Mouse (Mus musculus): ENCODE measurements around the gene Olfr61.
"Not testable (repeated sequence)": the region's sequence is repeated elsewhere in the genome, so short reads cannot be mapped to it uniquely, and the experiment has no call there.

Olfr61 gene

GRCm38 (mm10) chr7:140628670-140629069, at the start of gene Olfr61:
Olfr61 (plus strand) TSS chr7:140628970.
- DNase-seq (ENCODE audit: low spot score), result not testable (repeated sequence)

- DNase-seq (ENCODE audit: low spot score), result not testable (repeated sequence)
Observed at GRCm38 (mm10) chr7:140600969-140601368, 27.8 kb upstream of the Olfr61 start, which contains the start of gene Olfr46. Olfr46 (plus strand) TSS chr7:140601269.

- DNase-seq (ENCODE audit: low spot score), result no peak
Observed at GRCm38 (mm10) chr7:140630559-140630958, 1.8 kb downstream of the Olfr61 start.

DNA sequence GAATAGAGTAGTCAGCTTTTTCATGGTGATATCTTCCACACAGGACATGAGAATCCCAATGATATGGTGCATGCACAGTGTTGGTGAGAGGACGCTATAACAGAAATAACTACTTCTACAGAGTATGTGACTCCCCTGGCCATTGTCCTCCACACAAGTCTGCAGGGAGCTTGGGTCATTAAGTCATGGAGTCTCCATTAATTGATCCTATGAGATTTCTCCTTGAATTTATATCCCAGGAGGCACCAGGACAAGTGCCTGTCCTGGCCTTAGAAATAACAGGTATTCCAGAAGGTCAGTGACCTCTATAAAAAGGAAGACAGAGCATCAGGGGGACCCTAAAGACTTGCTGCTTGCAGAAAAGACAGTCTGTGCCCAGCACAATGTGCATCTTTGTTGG, 17.4 kb downstream of the Olfr61 start, which contains the start of gene Olfr53:
Olfr53 (plus strand) TSS at position 301 of the 400 bp plus-strand sequence.
- no peak for DNase-seq (ENCODE audit: low spot score)

DNA sequence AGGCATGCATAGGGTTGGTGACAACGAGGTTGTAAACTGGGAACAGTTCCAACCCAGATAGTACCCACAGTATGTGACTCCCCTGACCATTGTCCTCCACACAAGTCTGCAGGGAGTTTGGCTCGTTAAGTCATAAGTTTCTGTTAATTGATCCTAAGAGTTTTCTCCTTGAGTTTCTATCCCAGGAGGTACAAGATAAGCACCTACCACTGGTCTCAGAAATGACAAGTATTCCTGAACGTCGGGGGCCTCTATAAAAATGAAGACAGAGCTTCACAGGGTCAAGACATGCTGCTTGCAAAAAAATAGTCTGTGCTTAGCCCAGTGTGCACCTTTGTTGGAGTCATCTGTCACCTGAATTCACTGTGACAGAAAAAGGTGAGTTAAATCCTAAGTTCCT, 30.9 kb downstream of the Olfr61 start, which contains the start of gene Olfr539:
Olfr539 (plus strand) TSS at position 301 of the 400 bp plus-strand sequence.
- no peak for DNase-seq (ENCODE audit: low spot score)

GRCm38 (mm10) chr7:140670693-140671092, 41.9 kb downstream of the Olfr61 start:
- DNase-seq (ENCODE audit: low spot score), result not testable (repeated sequence)

DNA sequence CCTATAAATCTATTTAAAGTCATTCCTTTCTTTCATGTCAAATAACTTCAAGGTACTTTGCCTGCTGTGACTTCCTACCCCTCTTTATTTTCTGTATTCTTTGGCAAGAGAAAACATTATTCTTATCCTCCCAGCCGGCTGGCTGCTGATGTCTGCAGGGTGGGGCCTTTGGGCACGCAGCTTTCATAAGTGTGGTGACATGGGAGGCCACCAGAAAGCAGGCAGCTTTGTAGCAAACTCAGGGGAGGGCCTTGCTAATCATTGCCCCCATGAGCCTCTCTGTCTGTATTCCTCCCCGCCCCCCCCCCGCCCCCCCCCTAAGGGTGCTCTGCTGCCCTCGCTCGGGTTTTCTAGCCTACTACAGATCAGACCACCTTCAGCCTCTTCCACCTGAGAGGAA, 47.1 kb downstream of the Olfr61 start:
- no peak for DNase-seq (ENCODE audit: low spot score)

- DNase-seq (ENCODE audit: low spot score), result not testable (repeated sequence)
Observed at GRCm38 (mm10) chr7:140679591-140679990, 50.8 kb downstream of the Olfr61 start.

DNA sequence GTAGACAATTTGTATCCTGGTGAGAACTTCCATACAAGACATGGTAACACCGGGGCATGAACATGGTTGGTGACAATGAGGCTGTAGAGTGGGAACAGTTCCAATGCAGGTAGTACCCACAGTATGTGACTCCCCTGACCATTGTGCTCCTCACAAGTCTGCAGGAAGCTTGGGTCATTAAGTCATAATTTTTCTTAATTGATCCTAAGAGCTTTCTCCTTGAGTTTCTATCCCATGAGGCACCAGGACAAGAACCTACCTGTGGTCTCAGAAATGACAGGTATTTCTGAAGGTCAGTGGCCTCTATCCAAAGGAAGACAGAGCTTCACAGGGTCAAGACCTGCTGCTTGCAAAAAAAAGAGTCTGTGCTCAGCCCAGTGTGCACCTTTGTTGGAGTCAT, 52.9 kb downstream of the Olfr61 start, which contains the start of gene Olfr45:
Olfr45 (plus strand) TSS at position 301 of the 400 bp plus-strand sequence.
- DNase-seq (ENCODE audit: low spot score), result no peak
